Mouse (Mus musculus) intestine, postnatal 0 days (tissue): ENCODE data around the gene Mbl1. TPM values are rescaled to one million over a fixed set of nuclear protein-coding genes. Genes with fewer than 3 reads are reported as not detected.

Source experiments
- ATAC-seq: fragments of 200-750 bp; cut with Nextera tagmentation; 2 replicates; pipeline ENCODE4 v1.8.0; 2017; ENCODE audit warnings: mild to moderate bottlenecking, moderate TSS enrichment, moderate library complexity
- H3K27ac ChIP-seq: fragments of 300-500 bp; sonication (generic); 2 replicates; pipeline ENCODE4 v1.5.1; 2014; ENCODE audit warnings: mild to moderate bottlenecking, low read depth, low read length, moderate library complexity
- H3K27me3 ChIP-seq: fragments of 300-500 bp; sonication (generic); replicated peaks from 2 replicates; pipeline ENCODE4 v1.6.1; 2014; ENCODE audit warnings: low read length, mixed read lengths; ENCODE audit not compliant: control insufficient read depth, insufficient read depth
- H3K36me3 ChIP-seq: fragments of 300-500 bp; sonication (generic); 2 replicates; pipeline ENCODE4 v1.6.1; 2014; ENCODE audit warnings: mild to moderate bottlenecking, moderate library complexity; ENCODE audit not compliant: control insufficient read depth, insufficient read depth
- H3K4me1 ChIP-seq: fragments of 300-500 bp; sonication (generic); replicated peaks from 2 replicates; pipeline ENCODE4 v1.6.1; 2014; ENCODE audit warnings: antibody characterized with exemption, low read length, mixed read lengths; ENCODE audit not compliant: control insufficient read depth, insufficient read depth
- H3K4me2 ChIP-seq: fragments of 300-500 bp; sonication (generic); replicated peaks from 2 replicates; pipeline ENCODE4 v1.6.1; 2014; ENCODE audit warnings: low read depth, mild to moderate bottlenecking, moderate library complexity
- H3K4me3 ChIP-seq: fragments of 300-500 bp; sonication (generic); 2 replicates; pipeline ENCODE4 v1.5.1; 2014; ENCODE audit warnings: low read depth, low read length
- H3K9ac ChIP-seq: fragments of 300-500 bp; sonication (generic); 2 replicates; pipeline ENCODE4 v1.6.1; 2014; ENCODE audit warnings: mild to moderate bottlenecking, low read depth, low read length
- H3K9me3 ChIP-seq: fragments of 300-500 bp; sonication (generic); 2 replicates; pipeline ENCODE4 v1.6.1; 2016; ENCODE audit warnings: mixed run types; ENCODE audit not compliant: control insufficient read depth
- CTCF ChIP-seq: sonication (generic); IDR thresholded peaks from 2 replicates; pipeline ENCODE4 v1.5.1; 2016; ENCODE audit warnings: low read depth, mild to moderate bottlenecking, control low read depth, antibody characterized with exemption, moderate library complexity
- WGBS: fragments of 180-500 bp; shearing (Covaris S2); extraction: QIAGEN DNeasy Blood & Tissue Kit; methylation state at CpG from one replicate; pipeline ENCODE4 v1.1.7; 2014; 5-methylcytosine and 5-hydroxymethylcytosine counted together
- polyA plus RNA-seq: library from polyadenylated mRNA; unstranded; fragments of >200 nt; fragmentation: Nextera tagmentation; extraction: Ambion mirVana; gene quantifications from 2 replicates; pipeline ENCODE4 v1.2.1, GENCODE M21; 2015

The Mbl1 gene
- polyA plus RNA-seq, 1 experiment from 2014 or later, result not detected

DNA sequence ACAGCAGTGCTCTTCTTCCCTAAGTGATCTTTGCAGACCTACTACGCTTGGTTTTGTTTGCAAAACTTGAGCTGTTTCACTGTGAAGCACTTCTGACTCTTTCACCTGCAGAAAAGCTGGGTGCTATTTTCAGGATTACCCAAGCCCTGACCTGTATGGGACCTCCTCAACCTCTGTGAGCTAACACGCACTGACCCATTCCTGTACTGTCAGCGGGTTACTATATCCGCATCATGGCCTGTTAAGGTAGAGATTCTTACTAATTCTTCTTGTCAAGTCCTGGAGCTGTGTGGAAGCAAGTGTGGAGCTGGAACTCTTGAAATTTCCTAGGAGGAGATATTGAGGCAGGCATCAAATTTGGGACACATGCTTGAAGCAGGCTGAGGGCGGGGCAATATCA is 26.6 kb upstream of the Mbl1 start:
- no peaks in the 10 kb centered on the region for H3K36me3 ChIP-seq
- ATAC-seq, result no peak
- H3K27me3 ChIP-seq, result no peaks in the 10 kb centered on the region
- WGBS, result 84% methylated on average over 5 of the region's 5 CpGs
- no peak overlapping the region for H3K4me3 ChIP-seq
- H3K9ac ChIP-seq, result no peak overlapping the region
- H3K4me1 ChIP-seq, result no peaks in the 10 kb centered on the region
- H3K9me3 ChIP-seq, result no peaks in the 10 kb centered on the region
- no peak for TF ChIP-seq CTCF
- no peak overlapping the region for H3K27ac ChIP-seq
- H3K4me2 ChIP-seq, result no peak overlapping the region

GRCm38 (mm10) chr14:41127997-41128396 is 23.3 kb upstream of the Mbl1 start:
- H3K36me3 ChIP-seq, result no peaks in the 10 kb centered on the region
- H3K9me3 ChIP-seq, result no peaks in the 10 kb centered on the region
- H3K4me2 ChIP-seq, result no peak overlapping the region
- H3K9ac ChIP-seq, result no peak overlapping the region
- WGBS, result 20% methylated on average over 4 of the region's 4 CpGs
- H3K4me1 ChIP-seq, result no peaks in the 10 kb centered on the region
- ATAC-seq, result no peak
- no peak overlapping the region for H3K4me3 ChIP-seq
- no peaks in the 10 kb centered on the region for H3K27me3 ChIP-seq
- TF ChIP-seq CTCF, result peak; percentile 67
- no peak overlapping the region for H3K27ac ChIP-seq

GRCm38 (mm10) chr14:41131540-41131939 is 19.7 kb upstream of the Mbl1 start, which contains the start of gene Sftpa1:
Sftpa1 (plus strand) TSS chr14:41131782.
- H3K4me2 ChIP-seq, result no peak within 1 kb of the TSS
- H3K36me3 ChIP-seq, result no peaks in the 10 kb centered on the region
- H3K27ac ChIP-seq, result no peak within 1 kb of the TSS
- no peak within 1 kb of the TSS for H3K4me3 ChIP-seq
- H3K9ac ChIP-seq, result no peak within 1 kb of the TSS
- no peaks in the 10 kb centered on the region for H3K4me1 ChIP-seq
- no peak for TF ChIP-seq CTCF
- no peak for ATAC-seq
- H3K9me3 ChIP-seq, result no peaks in the 10 kb centered on the region
- 69% methylated on average over 7 of the region's 7 CpGs for WGBS
- no peaks in the 10 kb centered on the region for H3K27me3 ChIP-seq

DNA sequence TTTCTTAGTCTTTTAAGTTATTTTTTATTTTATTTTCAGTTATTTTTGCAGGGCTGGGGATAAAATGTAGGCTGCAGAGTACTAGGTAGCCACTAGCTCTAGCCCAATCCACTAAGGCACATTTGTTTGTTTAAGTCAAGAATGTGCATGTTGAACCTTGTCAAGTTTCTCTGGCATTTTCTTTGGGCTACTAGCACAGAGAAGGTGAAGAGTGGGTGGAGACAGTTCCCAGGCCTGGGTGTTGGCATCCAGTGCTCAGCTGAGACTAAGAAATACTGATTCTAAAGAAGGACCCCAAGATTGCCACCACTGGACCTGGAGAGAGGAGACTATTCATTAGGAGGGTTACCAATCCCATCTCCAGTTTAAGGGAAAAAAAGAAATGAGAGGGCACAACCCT is 14.3 kb upstream of the Mbl1 start:
- Histone ChIP-seq H3K27ac (no peak overlapping the region), H3K9me3 (no peaks in the 10 kb centered on the region), H3K4me3 (no peak overlapping the region), H3K4me2 (no peak overlapping the region), H3K9ac (no peak overlapping the region), H3K36me3 (no peaks in the 10 kb centered on the region), H3K4me1 (no peaks in the 10 kb centered on the region), H3K27me3 (no peaks in the 10 kb centered on the region)
- ATAC-seq, result no peak
- no peak for TF ChIP-seq CTCF

GRCm38 (mm10) chr14:41140686-41141085 is 10.6 kb upstream of the Mbl1 start:
- Histone ChIP-seq H3K4me3 (no peak overlapping the region), H3K4me2 (no peak overlapping the region), H3K9me3 (no peaks in the 10 kb centered on the region), H3K27ac (no peak overlapping the region), H3K27me3 (no peaks in the 10 kb centered on the region), H3K36me3 (no peaks in the 10 kb centered on the region), H3K4me1 (no peaks in the 10 kb centered on the region), H3K9ac (no peak overlapping the region)
- no peak for TF ChIP-seq CTCF
- no peak for ATAC-seq
- WGBS, result 91% methylated on average over 1 of the region's 1 CpGs

DNA sequence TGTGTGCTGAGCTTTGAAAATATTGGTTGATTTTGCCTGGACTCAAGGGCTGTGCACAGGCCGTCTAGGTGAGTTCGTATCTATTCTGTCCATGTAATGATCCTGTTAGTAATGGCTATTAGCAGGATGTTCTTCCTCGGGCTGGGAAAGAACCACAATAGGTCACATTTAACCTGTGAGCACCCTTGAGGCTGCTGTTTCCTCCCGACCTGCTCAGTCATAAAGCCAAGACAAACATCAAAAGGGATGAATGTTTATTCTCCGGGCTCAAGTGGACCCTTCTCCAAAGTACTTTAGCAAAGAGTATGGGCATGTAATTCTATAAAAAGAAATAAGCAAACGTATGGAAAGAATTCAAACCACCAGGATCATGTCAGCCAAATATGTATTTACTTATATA is 5.2 kb upstream of the Mbl1 start:
- Histone ChIP-seq H3K4me1 (no peaks in the 10 kb centered on the region), H3K27ac (no peak overlapping the region), H3K9ac (no peak overlapping the region), H3K4me3 (no peak overlapping the region), H3K36me3 (no peaks in the 10 kb centered on the region), H3K4me2 (no peak overlapping the region), H3K9me3 (no peaks in the 10 kb centered on the region), H3K27me3 (no peaks in the 10 kb centered on the region)
- ATAC-seq, result no peak
- no peak for TF ChIP-seq CTCF
- WGBS, result 39% methylated on average over 6 of the region's 6 CpGs

DNA sequence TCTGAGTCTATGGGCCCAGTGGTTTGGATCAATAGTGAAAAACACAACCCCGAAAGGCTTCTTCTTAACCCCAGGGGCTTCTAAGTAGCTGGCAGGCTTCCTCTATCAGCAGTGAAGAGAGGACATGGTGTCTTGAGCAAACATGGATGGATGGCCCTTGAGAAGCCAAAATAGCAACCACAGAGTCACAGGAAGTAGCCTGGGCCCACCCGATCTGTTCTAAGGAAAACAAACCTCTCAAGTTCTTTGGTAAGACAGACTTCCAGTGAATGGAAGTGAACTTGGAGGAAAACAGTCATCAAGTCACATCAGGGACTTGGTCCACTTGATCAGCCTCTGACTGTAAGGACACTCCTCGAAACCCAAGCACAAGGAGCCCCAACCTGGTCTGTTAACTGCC is 4.3 kb upstream of the Mbl1 start:
- Histone ChIP-seq H3K27me3 (no peaks in the 10 kb centered on the region), H3K4me3 (no peak overlapping the region), H3K9me3 (no peaks in the 10 kb centered on the region), H3K36me3 (no peaks in the 10 kb centered on the region), H3K4me2 (no peak overlapping the region), H3K9ac (no peak overlapping the region), H3K27ac (no peak overlapping the region), H3K4me1 (no peaks in the 10 kb centered on the region)
- ATAC-seq, result no peak
- WGBS, result 75% methylated on average over 3 of the region's 3 CpGs
- TF ChIP-seq CTCF, result no peak
